Mouse (Mus musculus) cerebellum, adult 9-11 months (tissue): ENCODE data around the gene Ptprt.

Experiments
- DNase-seq: peaks from one replicate; pipeline ENCODE4 v3.0.0; 2022

The Ptprt gene

DNA sequence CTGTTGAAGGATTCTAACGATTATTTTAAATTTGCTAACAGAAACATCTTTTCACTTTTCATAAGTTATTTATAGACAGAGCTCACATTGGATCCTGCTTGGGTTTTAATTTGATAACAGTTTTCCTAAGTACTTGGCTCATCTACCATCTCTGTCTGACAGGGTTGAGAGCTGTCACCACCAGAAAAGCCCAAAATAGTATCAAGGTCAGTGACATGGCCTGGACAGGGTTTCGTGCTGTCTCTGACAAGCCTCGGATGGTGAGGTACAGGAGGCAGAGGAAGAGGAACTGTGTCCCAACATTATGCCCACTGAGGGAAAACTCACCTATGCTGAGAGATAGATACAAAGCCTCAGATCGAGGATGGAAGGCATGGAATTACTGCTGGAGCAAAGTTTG is 79.3 kb downstream of the Ptprt start:
- no peak for DNase-seq

DNA sequence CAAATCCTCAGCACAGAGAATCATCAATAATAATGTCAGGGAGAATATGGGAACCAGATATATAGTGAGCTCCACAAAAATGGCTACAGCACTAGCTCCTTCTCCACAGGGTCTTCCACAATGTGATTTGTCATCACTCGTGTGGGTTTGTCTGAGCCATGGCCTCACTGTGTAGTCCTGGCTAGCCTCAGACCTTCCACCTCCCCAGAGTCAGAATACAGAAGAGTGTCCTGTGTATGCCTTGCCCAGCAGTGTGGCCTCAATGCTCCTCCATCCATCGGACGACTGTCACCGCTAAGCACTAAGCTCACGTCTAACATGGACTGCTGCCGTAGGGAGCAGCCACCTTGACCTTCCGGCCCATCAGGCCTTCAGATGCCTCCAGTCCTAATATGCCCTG is 83.1 kb downstream of the Ptprt start:
- DNase-seq: no peak

DNA sequence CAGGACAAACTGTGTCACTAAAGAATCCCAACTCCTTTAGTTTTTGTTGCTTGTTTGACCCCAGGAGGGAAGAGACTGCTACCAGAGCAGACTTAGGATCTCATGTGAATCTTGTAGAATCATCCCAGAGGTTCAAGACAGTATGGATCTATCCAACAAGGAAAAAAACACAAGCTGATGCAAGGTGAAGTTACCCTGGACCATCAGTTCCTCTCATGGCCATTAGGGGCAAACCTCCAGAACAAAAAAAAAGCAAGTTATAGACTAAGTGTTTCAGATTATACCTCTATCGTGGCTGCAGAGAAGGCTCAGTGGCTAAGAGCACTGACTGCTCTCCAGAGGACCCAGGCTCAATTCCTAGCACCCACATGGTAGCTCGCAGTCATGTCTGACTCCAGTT is 88.1 kb downstream of the Ptprt start:
- DNase-seq: no peak

DNA sequence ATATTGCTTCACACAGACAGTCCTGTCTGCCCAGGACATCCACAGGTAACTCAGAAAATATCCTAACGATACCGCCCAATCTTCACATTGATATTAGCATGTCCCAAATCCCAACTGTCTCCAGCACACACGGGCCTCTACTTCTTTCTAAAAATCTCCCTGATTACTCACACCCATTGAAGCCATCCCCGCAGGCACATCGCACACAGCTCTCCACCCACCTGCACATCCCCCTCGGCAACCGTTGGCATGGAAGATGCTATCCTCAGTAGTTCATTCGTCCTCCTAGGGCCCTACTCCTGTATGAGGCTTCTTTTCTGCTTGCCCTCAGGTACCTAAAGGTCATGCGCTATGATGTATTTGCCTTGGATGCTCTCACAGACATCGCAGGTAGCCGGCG is 89.9 kb downstream of the Ptprt start:
- no peak for DNase-seq

DNA sequence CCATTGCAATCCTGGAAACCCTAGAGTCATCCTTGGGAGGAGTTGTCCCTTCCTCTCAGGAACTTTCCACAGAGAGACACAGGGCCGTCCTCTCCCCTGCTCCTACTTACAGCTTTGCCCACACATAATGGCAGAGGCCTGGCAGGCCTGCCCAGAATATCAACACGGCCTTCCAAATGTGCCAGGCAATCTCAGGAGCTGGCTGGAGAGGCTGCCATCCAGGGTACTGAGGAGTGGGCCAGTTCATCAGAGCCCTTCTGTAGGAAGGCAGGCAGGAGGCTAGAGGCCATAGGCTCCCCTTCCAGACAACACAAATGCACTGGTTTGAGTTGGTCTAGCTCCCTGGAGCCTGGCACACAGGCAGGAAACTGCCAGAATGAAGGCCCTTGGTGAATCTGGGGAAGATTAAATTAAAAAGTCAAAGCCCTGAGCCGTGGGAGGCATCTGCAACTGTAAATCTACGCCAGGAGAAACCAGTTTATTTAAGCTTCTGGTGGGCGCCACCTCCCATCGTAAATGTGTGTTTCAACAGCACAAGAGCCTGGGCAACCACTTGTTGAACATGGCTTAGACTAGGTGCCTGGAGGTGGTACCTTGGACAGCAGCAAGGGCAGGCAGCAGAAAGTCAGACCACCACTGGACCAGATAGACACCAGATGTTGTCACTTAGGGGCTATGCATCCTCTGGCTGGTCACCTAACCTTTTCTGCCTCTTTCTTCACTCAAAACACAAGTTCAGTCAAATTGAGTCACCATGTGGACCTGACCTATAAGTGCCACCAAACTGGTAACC is 92.4 kb downstream of the Ptprt start:
- no peak for DNase-seq

DNA sequence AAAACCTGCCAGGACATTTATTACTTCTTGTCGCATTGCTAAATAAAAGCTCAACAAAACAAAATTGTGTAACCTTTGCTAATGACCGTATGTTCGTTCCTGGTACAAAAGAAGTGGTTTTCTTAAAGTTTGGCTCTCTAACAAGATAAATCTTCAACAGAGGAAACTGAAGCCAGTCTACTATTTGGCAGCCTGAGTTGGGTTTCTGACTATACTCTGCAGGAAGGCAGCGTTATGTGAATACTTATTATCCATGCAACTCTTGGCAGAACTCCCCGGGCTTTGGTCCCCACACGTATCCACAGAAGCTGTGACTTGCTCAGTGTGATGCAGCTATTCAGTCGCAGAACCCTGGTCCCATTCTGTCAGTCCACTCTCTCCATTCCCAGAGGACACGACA is 112.6 kb downstream of the Ptprt start:
- no peak for DNase-seq

DNA sequence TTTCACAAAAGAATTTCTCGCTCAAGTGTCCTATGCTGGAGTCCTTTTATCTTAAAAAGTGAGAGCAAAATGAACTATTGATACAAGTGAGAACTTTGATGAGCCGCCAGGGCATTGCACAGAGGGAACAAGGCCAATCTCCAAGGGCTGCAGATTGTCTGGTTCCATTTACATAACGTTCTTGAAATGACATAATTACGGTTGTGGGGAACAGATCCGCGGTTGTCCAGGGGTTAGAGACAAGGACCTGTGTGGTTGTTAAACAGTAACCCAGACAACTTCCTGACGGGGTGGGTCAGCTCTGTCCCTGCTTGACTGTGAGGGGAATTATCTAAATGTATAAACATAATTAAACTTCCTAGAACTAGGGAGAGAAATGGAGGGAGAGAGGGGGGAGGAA is 129.3 kb downstream of the Ptprt start:
- DNase-seq: no peak

DNA sequence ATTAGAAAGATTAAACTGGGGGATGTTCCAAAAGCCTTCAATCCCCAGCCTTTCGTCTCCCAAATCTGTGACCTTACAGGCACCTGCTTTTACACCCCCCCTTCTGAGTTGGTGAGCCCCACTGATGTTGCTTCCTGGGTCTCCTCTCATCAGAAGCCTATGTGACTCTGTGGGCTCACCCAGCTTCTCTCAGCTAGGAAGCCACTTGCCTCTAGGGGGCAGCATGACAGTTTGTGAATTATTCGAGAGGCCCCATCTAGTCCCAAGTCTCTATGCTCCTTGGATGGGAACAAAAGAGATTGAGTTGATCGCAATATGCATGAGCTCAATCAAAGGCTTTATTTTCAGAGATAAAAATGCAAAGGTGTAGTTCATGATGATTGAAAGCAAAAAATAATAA is 132.0 kb downstream of the Ptprt start:
- no peak for DNase-seq

DNA sequence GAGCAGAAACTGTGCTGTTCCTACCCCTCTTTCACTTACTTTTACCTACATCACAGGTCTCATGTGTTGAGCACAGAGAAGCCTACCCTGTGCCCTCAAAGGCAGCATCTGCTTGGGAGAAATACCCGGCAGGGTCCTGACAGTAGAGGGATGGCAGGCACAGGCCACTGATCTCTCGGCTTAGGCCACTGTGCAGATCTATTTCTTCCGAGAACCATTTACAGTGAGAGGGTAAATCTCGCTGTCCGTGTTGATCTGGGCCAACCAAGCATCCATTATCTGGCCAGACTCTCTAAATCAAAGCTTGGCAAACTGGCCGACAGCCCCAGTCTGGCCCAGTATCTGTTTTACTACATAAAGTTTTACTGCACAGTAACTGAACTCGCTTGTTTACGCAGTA is 145.0 kb downstream of the Ptprt start:
- DNase-seq: no peak

DNA sequence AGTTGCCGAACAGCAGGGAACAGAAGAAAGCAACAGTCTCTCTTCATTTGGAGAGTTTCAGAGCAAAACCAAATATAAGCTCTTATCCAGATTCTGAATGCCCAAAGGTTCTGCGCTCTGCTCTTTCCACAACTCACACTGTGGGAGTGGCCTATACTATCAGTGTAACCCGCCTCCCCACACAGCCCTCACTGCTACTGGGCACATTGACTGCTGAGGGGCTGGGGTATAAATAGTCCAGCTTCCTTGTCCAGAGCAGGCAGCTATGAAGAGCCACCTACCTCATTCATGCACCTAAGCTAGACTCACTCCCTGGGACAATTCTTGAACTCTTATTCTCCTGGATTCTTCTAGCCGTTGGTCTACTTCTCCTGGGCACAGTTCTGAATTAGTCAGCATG is 147.9 kb downstream of the Ptprt start:
- no peak for DNase-seq

DNA sequence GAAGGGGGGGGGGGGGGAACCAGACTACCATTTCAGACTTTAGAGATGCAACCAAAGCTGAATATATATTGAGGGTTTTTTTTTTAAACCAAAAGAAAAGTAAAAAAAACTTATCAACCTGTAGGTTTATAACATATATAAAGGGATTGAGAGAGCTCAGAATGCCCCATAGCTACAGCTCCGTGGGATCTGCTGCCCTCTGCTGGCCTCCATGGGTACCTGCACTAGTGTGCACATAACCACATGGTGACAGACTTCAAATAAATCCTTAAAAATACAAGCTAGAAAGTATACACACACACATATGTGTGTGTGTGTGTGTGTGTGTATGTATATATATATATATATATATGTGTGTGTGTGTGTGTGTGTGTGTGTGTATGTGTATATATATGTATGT is 148.9 kb downstream of the Ptprt start:
- no peak for DNase-seq

DNA sequence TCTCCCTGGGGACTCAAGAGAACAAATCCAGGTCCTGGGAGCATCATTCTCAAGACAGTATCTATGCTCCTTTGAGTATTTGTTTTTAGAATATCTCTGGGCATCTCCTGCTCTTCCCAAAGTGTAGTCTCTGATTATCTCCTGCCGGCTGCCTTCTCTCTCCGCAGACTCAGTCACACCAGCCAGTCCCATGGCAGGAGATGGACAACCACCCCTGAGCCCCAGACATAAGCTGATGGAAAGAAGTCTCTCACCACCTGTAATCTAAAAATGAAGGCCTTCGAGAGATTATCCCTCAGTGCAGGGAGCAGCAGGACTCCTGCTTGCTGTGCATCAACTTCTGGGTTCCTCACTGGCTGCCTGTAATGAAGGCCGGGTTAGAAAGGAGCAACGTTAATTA is 151.9 kb downstream of the Ptprt start:
- no peak for DNase-seq

DNA sequence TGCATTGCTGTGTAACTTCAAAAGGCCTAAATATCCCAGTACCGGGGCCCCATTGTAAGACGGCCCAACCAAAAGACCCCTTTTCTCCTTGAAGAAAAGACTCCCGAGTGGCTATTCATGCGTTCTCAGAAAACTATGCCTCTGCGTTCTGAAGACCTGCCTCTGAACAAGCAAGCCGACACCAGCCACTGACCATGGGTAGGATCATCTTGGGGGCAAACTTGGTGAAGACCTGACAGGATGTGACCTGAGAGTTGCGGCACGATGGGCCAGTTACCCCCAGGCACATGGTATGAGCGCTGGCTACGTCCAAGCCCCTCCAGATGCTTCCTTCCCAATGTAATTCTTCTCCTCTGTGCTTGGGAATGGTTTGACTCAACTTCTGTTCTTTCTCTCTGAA is 153.3 kb downstream of the Ptprt start:
- no peak for DNase-seq

DNA sequence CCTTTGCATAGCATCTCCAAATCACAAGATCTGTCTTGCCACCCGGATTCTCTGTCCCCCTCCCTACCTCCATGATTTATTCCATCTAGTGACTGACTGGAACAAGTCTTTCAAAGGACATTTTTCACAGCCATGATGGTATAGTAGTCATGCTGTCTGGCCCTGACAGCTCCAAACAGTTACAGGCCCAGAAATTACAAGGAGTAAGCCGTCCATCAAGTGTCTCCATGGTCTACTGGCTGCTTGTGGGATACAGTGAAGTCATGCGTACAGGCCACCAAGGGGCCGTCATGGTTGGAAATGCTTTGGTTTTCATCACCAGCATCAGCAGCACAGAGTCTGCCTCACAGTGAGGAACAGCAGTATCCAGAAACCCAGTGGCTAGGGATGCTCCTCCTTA is 156.1 kb downstream of the Ptprt start:
- DNase-seq: no peak

DNA sequence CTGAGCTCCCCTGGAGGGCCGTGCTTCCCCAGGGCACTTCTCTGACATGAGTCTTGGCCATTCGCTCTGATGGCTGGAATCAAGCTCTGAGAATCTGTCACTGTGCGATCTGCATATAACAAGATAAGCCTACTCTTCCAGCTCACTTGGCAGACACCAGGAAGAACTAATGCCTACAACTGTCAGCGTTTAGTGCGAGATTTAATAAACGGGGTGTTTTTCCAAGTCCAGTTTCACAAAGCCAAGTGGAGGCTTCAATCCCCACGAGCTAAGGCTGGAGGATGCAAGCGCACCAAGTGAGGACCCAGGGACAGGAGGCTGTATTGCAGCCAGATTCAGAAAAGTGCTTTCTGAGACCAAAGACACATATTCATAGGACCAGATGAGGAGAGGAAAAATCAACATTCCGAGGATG is 161.4 kb downstream of the Ptprt start:
- no peak for DNase-seq

DNA sequence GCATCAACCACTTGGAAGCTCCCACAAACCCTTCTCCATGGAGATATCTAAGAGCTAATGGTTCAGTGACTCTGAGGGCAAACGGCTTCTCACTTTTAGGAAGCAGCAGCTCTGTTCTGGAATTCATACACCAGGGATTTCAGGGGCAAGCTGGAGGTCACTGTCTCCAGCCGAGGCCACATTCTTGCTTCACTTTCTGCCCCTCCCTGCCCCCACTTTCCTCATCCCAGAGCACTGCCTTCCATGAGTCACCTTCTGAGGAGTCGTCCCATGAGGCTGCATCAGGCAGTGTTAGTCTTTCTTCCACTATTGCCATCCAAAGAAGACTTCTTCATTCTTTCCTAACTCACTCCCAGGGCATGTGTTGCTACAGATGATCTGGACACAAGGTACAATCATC is 162.8 kb downstream of the Ptprt start:
- DNase-seq: no peak

DNA sequence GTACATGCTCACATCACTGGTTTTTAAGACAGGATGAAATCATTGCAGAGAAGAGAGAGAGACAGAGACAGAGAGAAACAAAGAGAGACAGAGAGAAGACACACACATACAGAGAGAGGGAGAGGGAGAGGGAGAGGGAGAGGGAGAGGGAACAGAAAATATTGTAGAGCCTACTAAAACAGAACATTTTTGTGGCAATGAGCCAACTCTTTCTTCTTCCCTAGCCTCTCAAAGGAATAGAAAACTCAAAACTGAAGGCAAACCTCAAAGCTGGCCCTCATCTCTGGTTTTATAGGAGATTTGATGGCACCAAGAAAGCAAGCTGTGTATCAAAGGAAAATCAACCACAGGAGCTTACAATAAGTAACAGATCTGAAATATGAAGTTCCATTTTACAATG is 176.9 kb downstream of the Ptprt start:
- no peak for DNase-seq

DNA sequence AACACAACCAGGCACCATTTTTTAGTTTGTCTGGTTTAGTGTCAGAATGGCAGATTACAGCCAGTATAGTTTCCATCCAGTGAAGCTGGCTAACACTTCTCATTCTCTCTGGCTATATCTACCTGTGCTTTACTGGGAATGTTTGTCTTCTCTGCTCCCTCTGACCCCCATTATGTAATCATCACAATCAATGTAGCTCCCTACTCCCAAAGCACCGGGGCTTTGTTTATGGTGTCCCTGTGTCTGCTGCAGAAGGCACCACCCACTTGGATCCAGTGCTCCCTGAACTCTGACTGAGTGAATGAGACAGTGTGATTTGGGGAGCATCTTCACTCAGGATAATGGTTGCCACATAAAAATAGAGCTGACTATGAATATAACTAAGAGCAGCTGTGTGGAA is 217.8 kb downstream of the Ptprt start:
- DNase-seq: no peak

DNA sequence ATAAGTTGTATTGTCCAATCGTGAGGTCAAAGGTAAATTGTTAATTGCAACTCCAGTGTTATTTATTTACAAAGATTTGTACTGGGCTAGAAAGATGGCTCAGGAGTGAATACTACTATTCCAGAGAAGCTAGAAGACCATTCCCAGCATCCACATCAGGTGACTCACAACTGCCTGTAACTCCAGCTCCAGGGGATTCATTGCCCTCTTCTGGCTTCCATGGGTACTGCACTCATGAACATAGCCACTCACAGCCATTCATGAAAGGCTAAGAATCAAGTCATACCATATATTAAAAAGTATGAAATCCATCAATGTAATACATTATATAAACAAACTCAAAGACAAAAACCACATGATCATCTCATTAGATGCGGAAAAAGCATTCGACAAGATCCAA is 224.3 kb downstream of the Ptprt start:
- no peak for DNase-seq

DNA sequence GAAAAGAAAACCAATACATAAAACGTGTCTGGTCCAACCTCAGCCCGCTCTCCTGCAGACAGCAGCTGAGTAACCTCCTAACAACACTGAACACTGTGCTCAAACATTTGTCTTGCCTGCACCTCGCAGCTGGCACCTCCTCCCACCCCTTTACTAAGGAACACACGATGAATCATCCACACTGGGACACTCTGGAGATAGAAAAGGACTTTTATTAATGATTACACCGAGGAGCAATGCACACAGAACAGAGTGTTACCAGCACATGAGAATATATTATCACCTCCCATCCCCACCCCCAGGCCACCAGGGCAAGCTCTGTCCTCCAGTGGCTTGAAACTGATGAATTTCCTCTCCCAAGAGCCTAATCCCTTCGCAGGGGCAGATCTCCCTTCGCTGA is 230.8 kb downstream of the Ptprt start:
- DNase-seq: no peak

DNA sequence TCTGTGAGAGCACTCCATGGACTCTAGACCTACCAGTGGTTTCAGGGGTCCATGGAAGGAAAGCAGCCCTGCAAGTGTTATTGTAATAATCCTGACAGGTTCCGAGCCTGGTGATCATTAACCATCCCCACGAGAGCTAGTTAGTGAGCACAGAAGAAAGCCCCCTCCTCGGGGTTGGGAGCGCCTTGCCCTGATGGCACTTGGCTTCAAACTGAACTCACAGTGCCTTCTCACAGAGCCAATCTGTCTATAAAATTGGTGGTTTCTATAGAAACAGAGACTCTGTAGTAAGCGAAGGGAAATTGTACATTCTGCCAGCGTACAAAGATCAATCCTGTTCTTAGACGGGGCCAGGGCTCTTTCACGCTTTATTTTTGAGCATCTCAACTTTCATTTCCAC is 234.8 kb downstream of the Ptprt start:
- DNase-seq: no peak

DNA sequence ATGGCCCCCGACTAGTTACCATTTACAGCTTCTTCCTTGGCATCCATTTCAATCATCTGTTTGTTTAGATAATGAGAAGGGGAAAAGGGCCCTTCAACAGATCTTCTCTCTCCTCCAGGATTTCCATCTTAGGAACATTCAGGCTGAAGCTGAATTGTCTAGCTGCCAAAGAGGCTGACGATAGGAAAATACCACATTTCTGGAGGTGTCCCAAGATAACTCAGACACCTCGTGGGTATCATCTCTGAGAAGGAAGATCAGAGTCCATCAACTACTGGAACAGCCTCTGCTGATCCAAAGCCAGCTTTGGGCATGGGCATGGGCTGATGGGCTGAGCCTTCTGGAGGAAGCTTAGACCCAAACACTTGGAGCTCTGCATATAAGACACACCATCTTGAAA is 242.8 kb downstream of the Ptprt start:
- DNase-seq: no peak

DNA sequence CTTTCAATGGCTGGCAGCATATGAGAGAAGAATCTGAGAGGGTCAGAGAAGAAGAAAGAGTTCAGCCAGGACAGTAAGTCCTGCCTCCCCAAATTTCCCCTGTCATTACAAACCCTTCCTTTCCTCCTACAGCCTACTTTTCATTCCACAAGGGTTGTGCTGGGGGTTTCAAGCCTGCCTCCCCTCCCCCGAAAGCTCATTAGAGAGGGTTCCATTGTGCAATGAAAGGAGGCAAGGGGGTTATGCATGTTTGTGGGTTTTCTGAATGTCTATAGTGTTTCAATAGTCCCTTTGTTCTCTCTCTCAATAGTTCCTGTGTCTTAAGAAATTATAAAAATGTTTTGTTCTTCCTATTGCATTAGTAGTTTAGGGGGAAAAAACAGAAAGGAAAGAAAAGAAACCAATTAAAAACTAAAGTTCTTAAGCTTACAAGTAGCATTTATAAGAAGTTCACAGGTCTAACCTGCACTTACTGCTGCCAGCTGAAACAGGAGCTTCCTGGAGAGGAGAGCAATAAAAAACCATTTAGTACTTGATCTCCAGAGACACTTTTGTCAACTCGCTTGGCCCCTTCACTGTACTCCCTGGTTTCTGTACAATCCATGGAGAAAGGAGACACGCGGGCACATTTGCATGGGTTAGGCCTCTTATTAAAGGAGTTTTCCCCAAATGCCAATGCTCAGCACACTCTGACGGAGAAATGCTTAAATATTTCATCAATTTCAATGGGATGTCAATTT is 247.7 kb downstream of the Ptprt start:
- DNase-seq: no peak

DNA sequence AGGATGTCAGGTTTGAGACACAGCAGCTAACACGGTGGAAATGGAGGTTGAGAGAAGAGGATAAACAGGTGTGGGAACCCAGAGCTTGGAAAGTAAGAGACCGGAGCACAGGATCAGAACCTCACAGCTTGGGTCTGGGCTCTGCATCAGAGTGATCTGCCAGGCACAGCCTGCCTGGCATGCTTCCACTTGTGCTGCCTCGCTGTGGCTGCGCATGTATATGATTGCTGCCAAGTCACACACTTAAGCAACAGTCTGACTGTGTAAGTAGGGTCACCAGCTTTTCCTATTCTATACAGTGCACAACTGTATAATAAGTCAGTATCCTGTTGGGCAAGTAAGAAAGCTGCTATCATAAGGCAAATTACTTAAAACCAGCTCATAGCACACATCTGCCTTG is 249.9 kb downstream of the Ptprt start:
- peak; percentile 42 for DNase-seq

DNA sequence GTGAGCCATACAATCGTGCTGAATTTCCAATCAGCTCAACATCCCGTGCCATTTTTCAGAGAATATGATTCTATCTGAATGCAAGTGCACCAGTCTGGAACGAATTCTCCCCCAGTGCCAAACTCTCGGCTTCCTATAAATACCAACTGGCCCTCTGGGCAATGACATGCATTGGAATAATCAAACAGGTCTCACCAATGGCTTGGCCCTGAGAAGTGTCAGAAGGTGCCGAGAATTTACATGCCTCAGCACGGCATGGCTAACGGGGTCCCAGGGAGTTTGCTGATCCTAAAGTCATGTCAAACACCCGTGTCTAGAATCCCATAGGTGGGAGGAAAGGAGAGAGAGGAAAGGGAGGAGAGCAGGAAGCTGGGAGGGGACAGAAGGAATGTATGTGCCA is 251.7 kb downstream of the Ptprt start:
- no peak for DNase-seq
